Comparison of ENCODE assay signal across 22 mouse cellular contexts in genomic region chr4:105895116-105895515, GRCm38 (mm10).
"Had no signal": no experiment of that assay in that cellular context is flagged by ENCODE, and none has a peak within 500 bp of the region (broad histone marks: within the 10 kb centered on the region; RNA-seq: fewer than 3 reads in every experiment).

No protein-coding gene starts in this region.

- H3K4me3 ChIP-seq: gastrocnemius, adult 2 months; heart, embryonic 10.5 days; heart, embryonic 12.5 days; hindbrain, embryonic 13.5 days; hindbrain, embryonic 15.5 days; layer of hippocampus, adult 2 months; left cerebral cortex, adult 2 months; limb, embryonic 10.5 days; limb, embryonic 12.5 days; liver, embryonic 13.5 days; liver, embryonic 15.5 days had no signal

- H3K9me3 ChIP-seq: heart, embryonic 10.5 days; heart, embryonic 12.5 days; hindbrain, embryonic 13.5 days; hindbrain, embryonic 15.5 days; limb, embryonic 10.5 days; limb, embryonic 12.5 days; liver, embryonic 13.5 days; liver, embryonic 15.5 days had no signal

- ATAC-seq: hindbrain, postnatal 0 days; intestine, embryonic 16.5 days had no signal

- H3K4me1 ChIP-seq: heart, embryonic 10.5 days; hindbrain, embryonic 13.5 days; hindbrain, embryonic 15.5 days; limb, embryonic 10.5 days; limb, embryonic 12.5 days; liver, embryonic 13.5 days; liver, embryonic 15.5 days had no signal

- H3K27ac ChIP-seq: gastrocnemius, adult 2 months; heart, embryonic 10.5 days; hindbrain, embryonic 13.5 days; hindbrain, embryonic 15.5 days; hindbrain, postnatal 0 days; layer of hippocampus, adult 2 months; left cerebral cortex, adult 2 months; limb, embryonic 10.5 days; limb, embryonic 12.5 days; liver, embryonic 13.5 days; liver, embryonic 15.5 days had no signal

- H3K4me2 ChIP-seq: heart, embryonic 12.5 days; hindbrain, embryonic 13.5 days; hindbrain, embryonic 15.5 days; limb, embryonic 12.5 days; liver, embryonic 13.5 days; liver, embryonic 15.5 days had no signal

- H3K36me3 ChIP-seq: heart, embryonic 10.5 days; heart, embryonic 12.5 days; hindbrain, embryonic 13.5 days; hindbrain, embryonic 15.5 days; limb, embryonic 10.5 days; limb, embryonic 12.5 days; liver, embryonic 13.5 days; liver, embryonic 15.5 days had no signal

- H3K9ac ChIP-seq: heart, embryonic 12.5 days; hindbrain, embryonic 13.5 days; hindbrain, embryonic 15.5 days; limb, embryonic 12.5 days; liver, embryonic 13.5 days; liver, embryonic 15.5 days had no signal

- H3K27me3 ChIP-seq: heart, embryonic 12.5 days; hindbrain, embryonic 13.5 days; hindbrain, embryonic 15.5 days; limb, embryonic 12.5 days; liver, embryonic 13.5 days; liver, embryonic 15.5 days had no signal

- DNase-seq: gastrocnemius, adult 2 months; gastrocnemius, postnatal 10 days; gastrocnemius, postnatal 25 days; heart, adult 18-20 months; heart, postnatal 10 days; kidney, adult 11 months; kidney, adult 2 months; kidney, postnatal 14 days; kidney, postnatal 4 days; liver; liver, embryonic 13.5 days had no signal
